Mouse (Mus musculus) testis, postnatal 14 days (tissue): Measurements from ENCODE around the gene Snip1.

Experiments used
- DNase-seq: peaks from one replicate; pipeline ENCODE4 v3.0.0; 2021; ENCODE audit warnings: low spot score

Gene Snip1

GRCm38 (mm10) chr4:125099458-125099857, 33.0 kb downstream of the Snip1 start:
- DNase-seq = peak; percentile 53

- DNase-seq = no peak
Measured at GRCm38 (mm10) chr4:125101334-125101733, 34.9 kb downstream of the Snip1 start.

- no peak for DNase-seq
Measured at GRCm38 (mm10) chr4:125105354-125105753, 38.9 kb downstream of the Snip1 start.

- DNase-seq = peak; percentile 65
Measured at GRCm38 (mm10) chr4:125114638-125115037, 48.2 kb downstream of the Snip1 start.

- DNase-seq = no peak
Measured at GRCm38 (mm10) chr4:125115081-125115480, 48.6 kb downstream of the Snip1 start.

- no peak for DNase-seq
Measured at GRCm38 (mm10) chr4:125115710-125116089, 49.2 kb downstream of the Snip1 start.

- DNase-seq = peak; percentile 36
Measured at GRCm38 (mm10) chr4:125116090-125116861, 49.8 kb downstream of the Snip1 start.

GRCm38 (mm10) chr4:125116929-125117328, 50.5 kb downstream of the Snip1 start:
- no peak for DNase-seq

GRCm38 (mm10) chr4:125117902-125118320, 51.4 kb downstream of the Snip1 start:
- DNase-seq = no peak

GRCm38 (mm10) chr4:125119070-125119469, 52.6 kb downstream of the Snip1 start:
- no peak for DNase-seq

GRCm38 (mm10) chr4:125119721-125120120, 53.2 kb downstream of the Snip1 start:
- DNase-seq = no peak

- DNase-seq = peak; percentile 31
Measured at GRCm38 (mm10) chr4:125122431-125123278, 56.2 kb downstream of the Snip1 start.

GRCm38 (mm10) chr4:125123279-125123671, 56.8 kb downstream of the Snip1 start:
- DNase-seq = no peak
